Comparison of ENCODE assay signal across 7 mouse cellular contexts in the genomic region with DNA sequence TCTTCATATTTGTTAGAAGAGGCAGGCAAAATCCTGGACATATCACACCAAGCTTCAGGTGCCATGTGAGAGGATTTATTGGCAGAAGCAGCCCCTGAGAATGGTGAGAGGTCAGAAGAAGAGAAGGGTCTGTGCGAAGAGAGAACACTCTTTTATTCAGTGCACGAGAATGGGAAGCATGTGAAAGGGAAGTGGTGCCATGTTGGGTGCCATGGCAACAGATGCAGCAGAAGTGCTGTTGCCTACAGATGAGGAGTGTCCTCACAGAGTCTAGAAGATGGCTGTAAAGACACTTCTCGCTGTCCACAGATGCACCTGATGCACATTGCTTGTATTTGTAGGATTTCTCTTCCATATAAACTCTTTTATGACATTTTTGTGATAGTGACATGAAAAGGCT. TPM values are rescaled to one million over a fixed set of nuclear protein-coding genes. Genes with fewer than 3 reads are reported as not detected.
A peak's percentile ranks its signal among the peaks of the same experiment; 100 is the strongest.
DNase-seq lines count a peak whose midpoint lies in the region.
"Not testable (repeated sequence)": the region's sequence is repeated elsewhere in the genome, so short reads cannot be mapped to it uniquely, and the experiment has no call there.
"Had no signal": no experiment of that assay in that cellular context is flagged by ENCODE, and none has a peak within 500 bp of the region (broad histone marks: within the 10 kb centered on the region; RNA-seq: fewer than 3 reads in every experiment).

No protein-coding gene starts in this region.

- H3K4me3 ChIP-seq in heart, embryonic 10.5 days = not testable (repeated sequence)

- not testable (repeated sequence) for H3K4me1 ChIP-seq in heart, embryonic 10.5 days

- H3K9me3 ChIP-seq in heart, embryonic 10.5 days = not testable (repeated sequence)

- not testable (repeated sequence) for H3K27me3 ChIP-seq in heart, embryonic 10.5 days (ENCODE audit: insufficient read depth, poor library complexity, severe bottlenecking)

- H3K36me3 ChIP-seq in heart, embryonic 10.5 days = not testable (repeated sequence)

- not testable (repeated sequence) for H3K27ac ChIP-seq in heart, embryonic 10.5 days

- WGBS in heart, embryonic 10.5 days = 72% methylated on average over 3 of the region's 3 CpGs

- DNase-seq in ES-CJ7 (ENCODE audit: low read depth, low spot score) (peak; percentile 10), R1 (ENCODE audit: low read depth, low spot score) (peak; percentile 63), ZHBTc4 (ENCODE audit: low read depth, low spot score) (peak; percentile 30)
- peak; percentile 3 for DNase-seq in embryo, embryonic 10 days (ENCODE audit: low spot score)
- peak; percentile 79 for DNase-seq in heart, adult 11 months
- peak; percentile 43 for DNase-seq in heart, embryonic 10.5 days (ENCODE audit: low spot score)

RNA-seq across cellular contexts. Expression of a gene that starts 6.9 kb away (rescaled TPM):
- polyA plus RNA-seq in heart, embryonic 10.5 days (2016; fragmentation: Nextera tagmentation; extraction: Ambion mirVana) = 0.11 and 0.16 TPM in 2 replicates
- polyA plus RNA-seq: adrenal gland, adult 2 months had no signal

Comparison
In these comparisons a context has a peak if more than half of its experiments do, and no peak if none do; other contexts are left out.
1. DNase-seq: peak in every context shown above with its lines; median percentile 79 in heart, adult 11 months; 63 in R1; 43 in heart, embryonic 10.5 days; 30 in ZHBTc4; 10 in ES-CJ7; 3 in embryo, embryonic 10 days.